Mouse (Mus musculus): ENCODE measurements around the gene Sp8. TPM values are rescaled to one million over a fixed set of nuclear protein-coding genes. Genes with fewer than 3 reads are reported as not detected.

Sp8 gene
- polyA plus RNA-seq, 1 experiment from 2014 or later, result not detected

- H3K9ac ChIP-seq (ENCODE audit: low read depth, low read length), result no peak overlapping the region
- no peaks in the 10 kb centered on the region for H3K9me3 ChIP-seq (ENCODE audit: control insufficient read depth)
- TF ChIP-seq CTCF (IDR thresholded peaks at IDR 0.05; ENCODE audit: low read depth), result no peak
- peak overlapping the region; percentile 78 for H3K4me2 ChIP-seq (replicated peaks; ENCODE audit: low read depth)
- 1% methylated on average over 17 of the region's 17 CpGs for WGBS
- no peak overlapping the region for H3K27ac ChIP-seq (ENCODE audit: low read depth, low read length)
- H3K4me3 ChIP-seq (ENCODE audit: low read depth, low read length), result peak overlapping the region; percentile 52
- H3K4me1 ChIP-seq (replicated peaks; ENCODE audit: control insufficient read depth, insufficient read depth, low read length), result no peaks in the 10 kb centered on the region
- no peaks in the 10 kb centered on the region for H3K36me3 ChIP-seq (ENCODE audit: control insufficient read depth, insufficient read depth)
- H3K27me3 ChIP-seq (replicated peaks; ENCODE audit: control insufficient read depth, insufficient read depth, low read length), result peaks cover 94% of the 10 kb centered on the region
- ATAC-seq, result no peak
These were observed 1.3 kb downstream of the Sp8 start for GRCm38 (mm10) chr12:118847381-118847780.

DNA sequence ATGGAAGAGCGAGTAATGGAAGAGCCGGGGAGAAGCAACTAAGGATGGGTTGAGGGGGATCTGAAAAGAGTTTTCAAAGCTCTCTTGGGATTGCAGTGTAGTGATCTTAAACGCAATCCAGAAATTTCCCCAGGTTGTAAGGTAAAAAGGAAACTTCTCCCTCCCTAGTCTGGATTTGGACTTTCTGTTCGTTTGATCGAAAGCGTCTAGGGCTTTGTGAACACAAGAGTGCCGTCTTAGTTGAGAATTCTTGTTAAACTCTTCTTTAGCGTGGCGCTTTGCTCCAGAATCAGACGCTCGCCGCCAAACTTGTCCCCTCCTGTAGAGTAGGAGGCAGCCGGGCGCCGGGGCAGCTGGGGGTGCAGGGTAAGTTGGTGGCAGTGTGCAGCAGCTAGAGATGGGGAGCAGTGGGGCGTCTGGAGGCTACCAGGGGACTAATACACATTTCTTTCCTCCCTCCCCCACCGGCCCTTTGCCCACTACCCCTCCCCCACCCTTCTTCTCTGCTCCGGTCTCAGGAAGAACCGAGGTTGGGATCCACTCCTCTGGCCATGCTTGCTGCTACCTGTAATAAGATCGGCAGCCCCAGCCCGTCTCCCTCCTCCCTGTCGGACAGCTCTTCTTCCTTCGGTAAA, 1.8 kb downstream of the Sp8 start:
- H3K9ac ChIP-seq (ENCODE audit: low read depth, low read length), result no peak overlapping the region
- peaks cover 93% of the 10 kb centered on the region for H3K27me3 ChIP-seq (replicated peaks; ENCODE audit: control insufficient read depth, insufficient read depth, low read length)
- WGBS, result under 1% methylated on average over 22 of the region's 23 CpGs
- no peak for ATAC-seq
- H3K27ac ChIP-seq (ENCODE audit: low read depth, low read length), result no peak overlapping the region
- no peak for TF ChIP-seq CTCF (IDR thresholded peaks at IDR 0.05; ENCODE audit: low read depth)
- H3K36me3 ChIP-seq (ENCODE audit: control insufficient read depth, insufficient read depth), result no peaks in the 10 kb centered on the region
- H3K4me2 ChIP-seq (replicated peaks; ENCODE audit: low read depth), result peak overlapping the region; percentile 49
- H3K9me3 ChIP-seq (ENCODE audit: control insufficient read depth), result no peaks in the 10 kb centered on the region
- peak overlapping the region; percentile 52 for H3K4me3 ChIP-seq (ENCODE audit: low read depth, low read length)
- no peaks in the 10 kb centered on the region for H3K4me1 ChIP-seq (replicated peaks; ENCODE audit: control insufficient read depth, insufficient read depth, low read length)

- Histone ChIP-seq H3K4me2 (replicated peaks; ENCODE audit: low read depth) (peak overlapping the region; percentile 49), H3K9me3 (ENCODE audit: control insufficient read depth) (no peaks in the 10 kb centered on the region), H3K36me3 (ENCODE audit: control insufficient read depth, insufficient read depth) (no peaks in the 10 kb centered on the region), H3K4me1 (replicated peaks; ENCODE audit: control insufficient read depth, insufficient read depth, low read length) (no peaks in the 10 kb centered on the region), H3K9ac (ENCODE audit: low read depth, low read length) (no peak overlapping the region), H3K27me3 (replicated peaks; ENCODE audit: control insufficient read depth, insufficient read depth, low read length) (peaks cover 93% of the 10 kb centered on the region), H3K27ac (ENCODE audit: low read depth, low read length) (no peak overlapping the region), H3K4me3 (ENCODE audit: low read depth, low read length) (peak overlapping the region; percentile 52)
- WGBS, result 1% methylated on average over 74 of the region's 80 CpGs
- TF ChIP-seq CTCF (IDR thresholded peaks at IDR 0.05; ENCODE audit: low read depth), result 0 out of 2 replicates have a peak, but pooled peaks have one; percentile 22
- ATAC-seq, result peak; percentile 34; the same call in 1 of the 2 replicates
These were observed 2.5 kb downstream of the Sp8 start for GRCm38 (mm10) chr12:118848496-118849202.

DNA sequence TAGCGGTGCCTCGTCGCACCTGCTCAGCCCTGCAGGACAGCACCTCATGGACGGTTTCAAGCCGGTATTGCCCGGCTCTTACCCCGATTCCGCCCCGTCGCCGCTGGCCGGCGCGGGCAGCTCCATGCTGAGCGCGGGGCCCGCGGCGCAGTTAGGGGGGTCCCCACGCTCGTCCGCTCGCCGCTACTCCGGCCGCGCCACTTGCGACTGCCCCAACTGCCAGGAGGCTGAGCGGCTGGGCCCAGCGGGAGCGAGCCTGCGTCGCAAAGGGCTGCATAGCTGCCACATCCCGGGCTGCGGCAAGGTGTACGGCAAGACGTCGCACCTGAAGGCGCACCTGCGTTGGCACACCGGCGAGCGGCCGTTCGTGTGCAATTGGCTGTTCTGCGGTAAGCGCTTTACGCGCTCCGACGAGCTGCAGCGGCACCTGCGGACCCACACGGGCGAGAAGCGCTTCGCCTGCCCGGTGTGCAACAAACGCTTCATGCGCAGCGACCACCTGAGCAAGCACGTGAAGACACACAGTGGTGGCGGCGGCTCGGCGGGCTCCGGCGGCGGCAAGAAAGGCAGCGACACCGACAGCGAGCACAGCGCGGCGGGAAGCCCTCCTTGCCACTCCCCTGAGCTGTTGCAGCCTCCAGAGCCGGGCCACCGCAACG, 3.2 kb downstream of the Sp8 start:
- no peak for TF ChIP-seq CTCF (IDR thresholded peaks at IDR 0.05; ENCODE audit: low read depth)
- under 1% methylated on average over 77 of the region's 78 CpGs for WGBS
- no peak overlapping the region for H3K9ac ChIP-seq (ENCODE audit: low read depth, low read length)
- ATAC-seq, result no peak
- H3K9me3 ChIP-seq (ENCODE audit: control insufficient read depth), result no peaks in the 10 kb centered on the region
- H3K27ac ChIP-seq (ENCODE audit: low read depth, low read length), result no peak overlapping the region
- H3K36me3 ChIP-seq (ENCODE audit: control insufficient read depth, insufficient read depth), result no peaks in the 10 kb centered on the region
- peak overlapping the region; percentile 52 for H3K4me3 ChIP-seq (ENCODE audit: low read depth, low read length)
- peaks cover 94% of the 10 kb centered on the region for H3K27me3 ChIP-seq (replicated peaks; ENCODE audit: control insufficient read depth, insufficient read depth, low read length)
- no peaks in the 10 kb centered on the region for H3K4me1 ChIP-seq (replicated peaks; ENCODE audit: control insufficient read depth, insufficient read depth, low read length)
- peak overlapping the region; percentile 49 for H3K4me2 ChIP-seq (replicated peaks; ENCODE audit: low read depth)

- Histone ChIP-seq H3K4me3 (ENCODE audit: low read depth, low read length) (no peak overlapping the region), H3K4me1 (replicated peaks; ENCODE audit: control insufficient read depth, insufficient read depth, low read length) (no peaks in the 10 kb centered on the region), H3K27me3 (replicated peaks; ENCODE audit: control insufficient read depth, insufficient read depth, low read length) (peaks cover 94% of the 10 kb centered on the region), H3K27ac (ENCODE audit: low read depth, low read length) (no peak overlapping the region), H3K9ac (ENCODE audit: low read depth, low read length) (no peak overlapping the region), H3K36me3 (ENCODE audit: control insufficient read depth, insufficient read depth) (no peaks in the 10 kb centered on the region), H3K4me2 (replicated peaks; ENCODE audit: low read depth) (no peak overlapping the region), H3K9me3 (ENCODE audit: control insufficient read depth) (no peaks in the 10 kb centered on the region)
- no peak for TF ChIP-seq CTCF (IDR thresholded peaks at IDR 0.05; ENCODE audit: low read depth)
- 1% methylated on average over 11 of the region's 11 CpGs for WGBS
- ATAC-seq, result no peak
These were observed 3.9 kb downstream of the Sp8 start for GRCm38 (mm10) chr12:118849996-118850395.

DNA sequence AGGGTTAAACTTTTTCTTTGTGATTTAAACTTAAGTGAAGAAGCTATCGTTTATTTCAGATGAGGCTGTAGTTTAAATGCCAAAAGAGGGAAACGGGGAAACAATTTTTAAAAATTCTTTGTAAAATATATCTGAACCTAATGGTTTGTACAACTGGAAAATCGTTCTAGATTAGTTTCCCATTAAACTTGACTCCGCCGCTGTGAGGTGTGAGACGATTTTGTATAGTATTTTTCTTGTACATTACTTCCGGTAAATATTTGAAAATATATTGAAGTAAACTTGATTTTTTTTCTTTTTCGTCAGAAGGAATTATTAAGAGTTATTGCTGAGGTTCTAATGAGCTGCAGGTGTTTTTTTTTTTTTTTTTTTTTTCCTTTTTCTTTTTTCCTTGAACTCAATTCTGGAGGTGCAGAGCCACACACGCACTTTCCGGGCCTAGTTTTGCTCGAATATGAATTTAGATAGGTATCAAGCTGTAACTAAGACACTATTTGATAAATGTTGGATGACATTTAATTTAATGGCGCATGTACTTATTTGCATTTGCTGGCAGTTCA, 4.8 kb downstream of the Sp8 start:
- Histone ChIP-seq H3K9ac (ENCODE audit: low read depth, low read length) (no peak overlapping the region), H3K9me3 (ENCODE audit: control insufficient read depth) (no peaks in the 10 kb centered on the region), H3K27me3 (replicated peaks; ENCODE audit: control insufficient read depth, insufficient read depth, low read length) (peaks cover 95% of the 10 kb centered on the region), H3K27ac (ENCODE audit: low read depth, low read length) (no peak overlapping the region), H3K4me1 (replicated peaks; ENCODE audit: control insufficient read depth, insufficient read depth, low read length) (no peaks in the 10 kb centered on the region), H3K4me2 (replicated peaks; ENCODE audit: low read depth) (no peak overlapping the region), H3K36me3 (ENCODE audit: control insufficient read depth, insufficient read depth) (no peaks in the 10 kb centered on the region), H3K4me3 (ENCODE audit: low read depth, low read length) (no peak overlapping the region)
- WGBS, result 24% methylated on average over 12 of the region's 12 CpGs
- TF ChIP-seq CTCF (IDR thresholded peaks at IDR 0.05; ENCODE audit: low read depth), result no peak
- ATAC-seq, result no peak

Data from intestine, postnatal 0 days (tissue).